Mouse (Mus musculus): ENCODE results near the gene Smad3. TPM values are rescaled to one million over a fixed set of nuclear protein-coding genes. Genes with fewer than 3 reads are reported as not detected.

Gene Smad3
- polyA plus RNA-seq, 1 experiment from 2014 or later: 5.0 TPM

- WGBS: 35% methylated on average over 10 of the region's 10 CpGs
These were observed 36.1 kb upstream of the Smad3 start for GRCm38 (mm10) chr9:63793731-63794495.

DNA sequence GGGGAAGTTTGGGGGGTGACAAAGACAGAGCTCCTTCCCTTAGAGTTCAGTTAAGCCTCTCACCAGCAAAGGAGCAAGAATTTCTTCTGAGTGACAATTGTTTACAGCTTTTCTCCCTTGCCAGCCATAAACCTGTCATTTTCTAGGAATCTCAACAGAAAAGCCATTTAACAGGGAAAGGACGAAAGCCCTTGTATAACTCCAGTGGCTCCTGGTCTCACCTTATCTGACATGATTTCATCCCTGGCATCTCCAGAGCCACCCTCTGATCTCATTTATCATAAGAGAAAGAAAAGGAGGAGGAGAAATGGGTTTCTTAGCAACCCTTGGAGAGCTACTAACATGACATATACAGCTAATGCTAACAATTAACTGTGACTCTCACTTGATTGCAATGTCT is 33.9 kb upstream of the Smad3 start:
- no peaks in the 10 kb centered on the region for H3K9me3 ChIP-seq (ENCODE audit: control insufficient read depth)
- 0 out of 2 replicates have a peak, but pooled peaks cover 3% of the 10 kb centered on the region for H3K4me1 ChIP-seq (replicated peaks; ENCODE audit: control insufficient read depth, insufficient read depth, low read length)
- no peak for TF ChIP-seq CTCF (IDR thresholded peaks at IDR 0.05; ENCODE audit: low read depth)
- H3K4me2 ChIP-seq (replicated peaks; ENCODE audit: low read depth): no peak overlapping the region
- WGBS: 81% methylated on average over 1 of the region's 1 CpGs
- ATAC-seq: no peak
- H3K36me3 ChIP-seq (ENCODE audit: control insufficient read depth, insufficient read depth): no peaks in the 10 kb centered on the region
- H3K27me3 ChIP-seq (replicated peaks; ENCODE audit: control insufficient read depth, insufficient read depth, low read length): no peaks in the 10 kb centered on the region
- no peak overlapping the region for H3K4me3 ChIP-seq (ENCODE audit: low read depth, low read length)
- H3K9ac ChIP-seq (ENCODE audit: low read depth, low read length): no peak overlapping the region
- no peak overlapping the region for H3K27ac ChIP-seq (ENCODE audit: low read depth, low read length)

More at GRCm38 (mm10) chr9:63793731-63794495, 36.1 kb upstream of the Smad3 start:
- Histone ChIP-seq H3K36me3 (ENCODE audit: control insufficient read depth, insufficient read depth) (no peaks in the 10 kb centered on the region), H3K4me2 (replicated peaks; ENCODE audit: low read depth) (no peak overlapping the region), H3K9ac (ENCODE audit: low read depth, low read length) (no peak overlapping the region), H3K9me3 (ENCODE audit: control insufficient read depth) (no peaks in the 10 kb centered on the region), H3K27me3 (replicated peaks; ENCODE audit: control insufficient read depth, insufficient read depth, low read length) (no peaks in the 10 kb centered on the region), H3K27ac (ENCODE audit: low read depth, low read length) (no peak overlapping the region), H3K4me1 (replicated peaks; ENCODE audit: control insufficient read depth, insufficient read depth, low read length) (0 out of 2 replicates have a peak, but pooled peaks cover 3% of the 10 kb centered on the region), H3K4me3 (ENCODE audit: low read depth, low read length) (no peak overlapping the region)
- TF ChIP-seq CTCF (IDR thresholded peaks at IDR 0.05; ENCODE audit: low read depth): no peak
- no peak for ATAC-seq

DNA sequence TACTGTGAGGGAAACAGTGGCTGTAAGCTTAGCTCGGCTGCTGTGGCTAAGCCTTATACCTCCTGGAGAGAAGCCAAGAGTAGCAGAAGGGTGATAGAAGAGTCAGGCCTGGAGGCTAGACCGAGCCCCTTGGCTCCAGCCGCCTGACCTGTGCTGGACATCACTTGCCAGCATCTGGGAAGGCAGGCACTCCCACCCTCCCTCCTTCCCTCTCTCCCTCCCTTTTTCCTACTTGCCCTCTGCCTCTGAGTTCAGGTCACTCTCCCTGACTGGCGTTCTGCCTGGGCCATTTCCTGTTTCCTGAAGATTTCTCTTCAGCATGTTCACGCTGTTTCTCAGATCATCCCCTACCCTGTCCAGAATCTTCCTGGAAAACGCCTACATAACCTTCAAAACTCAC is 33.5 kb upstream of the Smad3 start:
- Histone ChIP-seq H3K27me3 (replicated peaks; ENCODE audit: control insufficient read depth, insufficient read depth, low read length) (no peaks in the 10 kb centered on the region), H3K4me1 (replicated peaks; ENCODE audit: control insufficient read depth, insufficient read depth, low read length) (0 out of 2 replicates have a peak, but pooled peaks cover 5% of the 10 kb centered on the region)

GRCm38 (mm10) chr9:63790222-63790621 is 32.4 kb upstream of the Smad3 start:
- H3K27ac ChIP-seq (ENCODE audit: low read depth, low read length): no peak overlapping the region
- H3K27me3 ChIP-seq (replicated peaks; ENCODE audit: control insufficient read depth, insufficient read depth, low read length): no peaks in the 10 kb centered on the region
- H3K9ac ChIP-seq (ENCODE audit: low read depth, low read length): no peak overlapping the region
- H3K36me3 ChIP-seq (ENCODE audit: control insufficient read depth, insufficient read depth): no peaks in the 10 kb centered on the region
- H3K4me3 ChIP-seq (ENCODE audit: low read depth, low read length): no peak overlapping the region
- H3K9me3 ChIP-seq (ENCODE audit: control insufficient read depth): no peaks in the 10 kb centered on the region
- no peak overlapping the region for H3K4me2 ChIP-seq (replicated peaks; ENCODE audit: low read depth)
- ATAC-seq: no peak
- peaks cover 11% of the 10 kb centered on the region; the same call in 1 of the 2 replicates for H3K4me1 ChIP-seq (replicated peaks; ENCODE audit: control insufficient read depth, insufficient read depth, low read length)
- 95% methylated on average over 4 of the region's 4 CpGs for WGBS
- TF ChIP-seq CTCF (IDR thresholded peaks at IDR 0.05; ENCODE audit: low read depth): no peak

More for the DNA sequence above, 33.5 kb upstream of the Smad3 start:
- 27% methylated on average over 6 of the region's 6 CpGs for WGBS
- Histone ChIP-seq H3K36me3 (ENCODE audit: control insufficient read depth, insufficient read depth) (no peaks in the 10 kb centered on the region), H3K4me3 (ENCODE audit: low read depth, low read length) (no peak overlapping the region), H3K27ac (ENCODE audit: low read depth, low read length) (no peak overlapping the region), H3K4me2 (replicated peaks; ENCODE audit: low read depth) (no peak overlapping the region), H3K9me3 (ENCODE audit: control insufficient read depth) (no peaks in the 10 kb centered on the region), H3K9ac (ENCODE audit: low read depth, low read length) (no peak overlapping the region)
- TF ChIP-seq CTCF (IDR thresholded peaks at IDR 0.05; ENCODE audit: low read depth): no peak
- no peak for ATAC-seq

DNA sequence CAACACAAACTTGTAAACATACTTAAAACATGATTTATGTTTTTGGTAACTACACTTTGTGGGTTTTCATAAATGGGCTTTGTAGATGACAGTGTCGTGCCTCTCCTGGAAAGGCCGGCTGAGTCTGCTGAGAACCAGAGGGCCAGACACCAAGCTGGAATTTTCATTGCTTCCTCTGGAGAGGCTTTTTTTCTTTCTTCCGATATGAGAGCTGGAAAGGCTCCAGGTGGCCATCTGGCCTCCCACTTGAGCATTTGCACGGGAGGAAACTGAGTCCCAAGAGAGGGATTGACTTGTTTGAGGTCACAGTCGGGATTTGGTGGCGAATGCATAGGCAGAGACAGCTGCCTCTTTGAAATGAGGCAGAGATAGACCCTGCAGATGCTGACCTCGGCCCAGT is 31.6 kb upstream of the Smad3 start:
- no peaks in the 10 kb centered on the region for H3K36me3 ChIP-seq (ENCODE audit: control insufficient read depth, insufficient read depth)
- H3K27ac ChIP-seq (ENCODE audit: low read depth, low read length): no peak overlapping the region
- H3K9ac ChIP-seq (ENCODE audit: low read depth, low read length): no peak overlapping the region
- H3K27me3 ChIP-seq (replicated peaks; ENCODE audit: control insufficient read depth, insufficient read depth, low read length): no peaks in the 10 kb centered on the region
- TF ChIP-seq CTCF (IDR thresholded peaks at IDR 0.05; ENCODE audit: low read depth): no peak
- H3K9me3 ChIP-seq (ENCODE audit: control insufficient read depth): no peaks in the 10 kb centered on the region
- H3K4me3 ChIP-seq (ENCODE audit: low read depth, low read length): no peak overlapping the region
- 66% methylated on average over 7 of the region's 7 CpGs for WGBS
- H3K4me1 ChIP-seq (replicated peaks; ENCODE audit: control insufficient read depth, insufficient read depth, low read length): peaks cover 14% of the 10 kb centered on the region; the same call in 1 of the 2 replicates
- no peak for ATAC-seq
- H3K4me2 ChIP-seq (replicated peaks; ENCODE audit: low read depth): no peak overlapping the region

- Histone ChIP-seq H3K4me3 (ENCODE audit: low read depth, low read length) (no peak overlapping the region), H3K27me3 (replicated peaks; ENCODE audit: control insufficient read depth, insufficient read depth, low read length) (no peaks in the 10 kb centered on the region), H3K9me3 (ENCODE audit: control insufficient read depth) (no peaks in the 10 kb centered on the region), H3K27ac (ENCODE audit: low read depth, low read length) (no peak overlapping the region), H3K4me2 (replicated peaks; ENCODE audit: low read depth) (no peak overlapping the region), H3K4me1 (replicated peaks; ENCODE audit: control insufficient read depth, insufficient read depth, low read length) (peaks cover 14% of the 10 kb centered on the region; the same call in 1 of the 2 replicates), H3K36me3 (ENCODE audit: control insufficient read depth, insufficient read depth) (no peaks in the 10 kb centered on the region), H3K9ac (ENCODE audit: low read depth, low read length) (no peak overlapping the region)
- no peak for TF ChIP-seq CTCF (IDR thresholded peaks at IDR 0.05; ENCODE audit: low read depth)
- 58% methylated on average over 3 of the region's 3 CpGs for WGBS
- ATAC-seq: no peak
These were observed 29.8 kb upstream of the Smad3 start for GRCm38 (mm10) chr9:63787606-63788005.

All from intestine, postnatal 0 days (tissue).